Mouse (Mus musculus) testis, adult 2 months (tissue): ENCODE data around the gene Arhgap35.

ENCODE experiments used
- CTCF ChIP-seq: fragments of 200-500 bp; IDR thresholded peaks from 2 replicates; pipeline ENCODE4 v1.5.1; 2012; ENCODE audit warnings: low read depth, mild to moderate bottlenecking, inconsistent platforms, low read length, moderate library complexity; ENCODE audit not compliant: control insufficient read depth, insufficient read depth, insufficient replicate concordance
- POLR2A ChIP-seq: fragments of 200-500 bp; IDR thresholded peaks from 2 replicates; pipeline ENCODE4 v1.6.1; 2012; ENCODE audit warnings: low read depth, mild to moderate bottlenecking, inconsistent platforms, low read length, moderate library complexity; ENCODE audit not compliant: control insufficient read depth

DNA sequence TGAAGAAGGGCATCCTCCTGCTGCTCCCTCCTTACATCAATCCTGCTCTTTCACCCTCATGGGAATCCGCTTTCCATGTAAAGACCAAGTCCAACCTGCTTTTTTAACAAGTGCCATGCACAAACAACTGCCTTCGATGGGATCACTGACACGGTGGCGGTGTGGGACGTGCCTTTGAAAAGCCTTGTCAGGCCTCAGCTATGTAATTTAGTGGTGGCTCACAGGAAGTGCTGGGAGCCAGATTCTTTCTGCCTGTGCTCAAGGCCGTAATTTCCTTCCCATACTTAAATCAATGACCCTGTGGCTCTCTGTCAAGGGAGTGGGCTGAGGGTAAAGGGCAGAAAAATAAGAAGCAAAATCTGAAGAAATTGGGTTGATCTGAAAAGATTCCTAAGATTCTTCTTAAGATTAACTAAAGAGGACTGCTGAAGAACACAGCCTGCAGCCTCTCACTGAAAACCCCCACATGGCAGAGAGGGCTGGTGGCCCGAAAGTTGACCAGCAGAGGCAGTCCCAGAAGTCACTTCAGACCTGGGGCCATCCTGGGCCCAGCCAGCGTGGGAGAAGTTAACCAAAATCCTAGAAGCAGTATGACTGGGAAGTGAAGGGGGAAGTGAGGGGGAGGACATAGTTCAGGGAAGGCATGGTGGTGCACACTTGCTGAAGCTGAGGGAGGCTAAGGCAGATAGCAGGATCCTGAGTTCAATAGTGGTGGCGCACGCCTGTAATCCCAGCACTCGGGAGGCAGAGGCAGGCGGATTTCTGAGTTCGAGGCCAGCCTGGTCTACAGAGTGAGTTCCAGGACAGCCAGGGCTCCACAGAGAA lies 33.3 kb downstream of the Arhgap35 start:
- no peak for TF ChIP-seq CTCF
- TF ChIP-seq POLR2A = no peak
